ENCODE assay signal across 18 mouse cellular contexts in genomic region chr12:73861503-73862260, GRCm38 (mm10).
"Had no signal": no experiment of that assay in that cellular context is flagged by ENCODE, and none has a peak within 500 bp of the region (broad histone marks: within the 10 kb centered on the region; RNA-seq: fewer than 3 reads in every experiment).

No protein-coding gene starts in this region.

- H3K4me3 ChIP-seq: limb, embryonic 12.5 days; limb, embryonic 15.5 days; liver, embryonic 15.5 days; midbrain, embryonic 12.5 days; midbrain, embryonic 15.5 days; neural tube, embryonic 12.5 days; neural tube, embryonic 15.5 days; stomach, embryonic 15.5 days had no signal

- ATAC-seq: lung, postnatal 0 days; midbrain, embryonic 15.5 days had no signal

- H3K9me3 ChIP-seq: limb, embryonic 12.5 days; limb, embryonic 15.5 days; liver, embryonic 15.5 days; midbrain, embryonic 12.5 days; midbrain, embryonic 15.5 days; neural tube, embryonic 12.5 days; neural tube, embryonic 15.5 days; stomach, embryonic 15.5 days had no signal

- H3K4me2 ChIP-seq: limb, embryonic 12.5 days; limb, embryonic 15.5 days; liver, embryonic 15.5 days; lung, embryonic 14.5 days; midbrain, embryonic 12.5 days; midbrain, embryonic 15.5 days; neural tube, embryonic 12.5 days; neural tube, embryonic 15.5 days; stomach, embryonic 15.5 days had no signal

- H3K4me1 ChIP-seq: limb, embryonic 12.5 days; limb, embryonic 15.5 days; midbrain, embryonic 12.5 days; midbrain, embryonic 15.5 days; neural tube, embryonic 12.5 days; stomach, embryonic 15.5 days had no signal

- H3K36me3 ChIP-seq: limb, embryonic 12.5 days; limb, embryonic 15.5 days; liver, embryonic 15.5 days; midbrain, embryonic 12.5 days; midbrain, embryonic 15.5 days; neural tube, embryonic 12.5 days; neural tube, embryonic 15.5 days; stomach, embryonic 15.5 days had no signal

- DNase-seq: kidney, postnatal 4 days; left cerebral cortex, postnatal 4 days; lung, embryonic 14.5 days; right cerebral cortex, adult 18-20 months; right cerebral cortex, postnatal 14 days; spleen, adult 18-20 months; thymus, postnatal 25 days had no signal

- H3K27ac ChIP-seq: kidney, postnatal 0 days; limb, embryonic 12.5 days; limb, embryonic 15.5 days; liver, embryonic 15.5 days; macrophage; midbrain, embryonic 12.5 days; midbrain, embryonic 15.5 days; neural tube, embryonic 12.5 days; neural tube, embryonic 15.5 days; stomach, embryonic 15.5 days had no signal

- H3K9ac ChIP-seq: limb, embryonic 12.5 days; limb, embryonic 15.5 days; liver, embryonic 15.5 days; lung, embryonic 14.5 days; midbrain, embryonic 12.5 days; midbrain, embryonic 15.5 days; neural tube, embryonic 12.5 days; neural tube, embryonic 15.5 days; stomach, embryonic 15.5 days had no signal

- H3K27me3 ChIP-seq: limb, embryonic 12.5 days; limb, embryonic 15.5 days; liver, embryonic 15.5 days; midbrain, embryonic 12.5 days; midbrain, embryonic 15.5 days; neural tube, embryonic 12.5 days; neural tube, embryonic 15.5 days; stomach, embryonic 15.5 days had no signal
